16 mouse cellular contexts compared by ENCODE assay signal in genomic region chr11:46480517-46480916, GRCm38 (mm10). TPM values are rescaled to one million over a fixed set of nuclear protein-coding genes. Genes with fewer than 3 reads are reported as not detected.
DNase-seq lines count a peak whose midpoint lies in the region; ATAC-seq and TF ChIP-seq lines count a peak whose summit lies in the region.
"Had no signal": no experiment of that assay in that cellular context is flagged by ENCODE, and none has a peak within 500 bp of the region (broad histone marks: within the 10 kb centered on the region; RNA-seq: fewer than 3 reads in every experiment).

No protein-coding gene starts in this region.

- no peak for ATAC-seq in forebrain, embryonic 14.5 days
- no peak for ATAC-seq in stomach, postnatal 0 days (ENCODE audit: low FRiP score, low TSS enrichment)
- ATAC-seq: Patski had no signal

- no peak overlapping the region for H3K9ac ChIP-seq in forebrain, embryonic 14.5 days (ENCODE audit: low read length)
- no peak overlapping the region for H3K9ac ChIP-seq in stomach, postnatal 0 days (ENCODE audit: low read length)

- H3K36me3 ChIP-seq in forebrain, embryonic 14.5 days (ENCODE audit: control insufficient read depth, insufficient read depth, low read length): no peaks in the 10 kb centered on the region
- H3K36me3 ChIP-seq in stomach, postnatal 0 days (ENCODE audit: control insufficient read depth, insufficient read depth, low read length): no peaks in the 10 kb centered on the region

- peak; percentile 26 for DNase-seq in layer of hippocampus, adult 9-10 months (ENCODE audit: low spot score)
- DNase-seq in layer of hippocampus, postnatal 10 days (ENCODE audit: low spot score in 2 of 2): no peak
- peak; percentile 18 to 24 for DNase-seq in spleen, postnatal 36 days (ENCODE audit: low spot score in 2 of 2)
- no peak for DNase-seq in spleen, postnatal 14 days (ENCODE audit: low spot score in 2 of 2)
- DNase-seq in lung, postnatal 25 days (ENCODE audit: low spot score): peak; percentile 41
- no peak for DNase-seq in forebrain, embryonic 14.5 days (ENCODE audit: low spot score)
- DNase-seq in stomach, postnatal 0 days (ENCODE audit: low spot score): no peak
- DNase-seq: adrenal gland, adult 8-10 months; thymus, adult 2 months had no signal

- H3K4me2 ChIP-seq in forebrain, embryonic 14.5 days (ENCODE audit: low read length): no peak overlapping the region
- H3K4me2 ChIP-seq in stomach, postnatal 0 days (replicated peaks; ENCODE audit: low read depth): no peak overlapping the region

- TF ChIP-seq CTCF in stomach, postnatal 0 days (IDR thresholded peaks at IDR 0.05; ENCODE audit: low read depth): no peak

- H3K27ac ChIP-seq in forebrain, embryonic 14.5 days (ENCODE audit: low read depth, low read length): no peak overlapping the region
- H3K27ac ChIP-seq in stomach, postnatal 0 days (replicated peaks): no peak overlapping the region

- no peak overlapping the region for H3K4me3 ChIP-seq in forebrain, embryonic 14.5 days (ENCODE audit: low read depth, low read length)
- H3K4me3 ChIP-seq in stomach, postnatal 0 days (ENCODE audit: low read depth, low read length): no peak overlapping the region

- WGBS in forebrain, embryonic 14.5 days: 84% methylated on average over 7 of the region's 7 CpGs
- WGBS in stomach, postnatal 0 days: 77% methylated on average over 7 of the region's 7 CpGs

- no peaks in the 10 kb centered on the region for H3K27me3 ChIP-seq in forebrain, embryonic 14.5 days (replicated peaks; ENCODE audit: control insufficient read depth, insufficient read depth, low read length)
- no peaks in the 10 kb centered on the region for H3K27me3 ChIP-seq in stomach, postnatal 0 days (ENCODE audit: control insufficient read depth, insufficient read depth, low read length)
- H3K27me3 ChIP-seq: Patski had no signal

- H3K9me3 ChIP-seq in forebrain, embryonic 14.5 days (replicated peaks; ENCODE audit: control insufficient read depth, low read length): no peaks in the 10 kb centered on the region
- H3K9me3 ChIP-seq in stomach, postnatal 0 days (ENCODE audit: control insufficient read depth, low read length): no peaks in the 10 kb centered on the region

- no peaks in the 10 kb centered on the region for H3K4me1 ChIP-seq in forebrain, embryonic 14.5 days (ENCODE audit: control insufficient read depth, insufficient read depth, low read length)
- H3K4me1 ChIP-seq in stomach, postnatal 0 days (replicated peaks; ENCODE audit: control insufficient read depth, insufficient read depth): no peaks in the 10 kb centered on the region

- TF ChIP-seq EP300 in stomach, postnatal 0 days (optimal IDR thresholded peaks at IDR 0.05): no peak

RNA-seq across cellular contexts. Expression of gene Havcr2, which starts 25.8 kb away (rescaled TPM):
- total RNA-seq in layer of hippocampus, postnatal 10 days (2021): 1 to 10 TPM in 1 of 2 experiments, under 1 TPM in 1; 0.75 to 1.4 TPM
- 0.11 TPM in 1 of 2 replicates, not detected in the other for polyA plus RNA-seq in forebrain, embryonic 14.5 days (2014; fragmentation: Nextera tagmentation; extraction: Ambion mirVana)
- polyA plus RNA-seq in stomach, postnatal 0 days (2015; fragmentation: Nextera tagmentation; extraction: Ambion mirVana): 0.06 and 0.07 TPM in 2 replicates
- polyA plus RNA-seq: Patski had no signal

RNA-seq across cellular contexts. Expression of gene Gm12169, which starts 43.5 kb away (rescaled TPM):
- not detected for total RNA-seq in layer of hippocampus, postnatal 10 days (2021)
- polyA plus RNA-seq in forebrain, embryonic 14.5 days (2014; fragmentation: Nextera tagmentation; extraction: Ambion mirVana): not detected in 2 replicates
- polyA plus RNA-seq in stomach, postnatal 0 days (2015; fragmentation: Nextera tagmentation; extraction: Ambion mirVana): not detected in 2 replicates
- total RNA-seq: adrenal gland, adult 8-10 months; heart, adult 18-20 months; heart, postnatal 25 days had no signal
- polyA plus RNA-seq: cortical plate, adult 2 months; intestine, embryonic 14.5 days; limb, embryonic 11.5 days; Patski; small intestine, adult 2 months; thymus, adult 2 months had no signal

RNA-seq across cellular contexts. Expression of gene Med7, which starts 43.8 kb away (rescaled TPM):
- total RNA-seq in layer of hippocampus, postnatal 10 days (2021): 10 to 100 TPM; 38.6 to 40.4 TPM
- polyA plus RNA-seq in forebrain, embryonic 14.5 days (2014; fragmentation: Nextera tagmentation; extraction: Ambion mirVana): 92.3 and 93.0 TPM in 2 replicates
- 41.5 and 43.2 TPM in 2 replicates for polyA plus RNA-seq in stomach, postnatal 0 days (2015; fragmentation: Nextera tagmentation; extraction: Ambion mirVana)

Comparison
In these comparisons a context has a peak if more than half of its experiments do, and no peak if none do; other contexts are left out.
1. DNase-seq: peak in layer of hippocampus, adult 9-10 months (single experiment), spleen, postnatal 36 days (2 of 2) and lung, postnatal 25 days (single experiment); none in layer of hippocampus, postnatal 10 days (0 of 2), spleen, postnatal 14 days (0 of 2), forebrain, embryonic 14.5 days (single experiment) and stomach, postnatal 0 days (single experiment).